Mouse (Mus musculus) layer of hippocampus, postnatal 36 days (tissue): Measurements from ENCODE around the gene Chd5. TPM values are rescaled to one million over a fixed set of nuclear protein-coding genes. Genes with fewer than 3 reads are reported as not detected.
A peak's percentile ranks its signal among the peaks of the same experiment; 100 is the strongest.

Experiments
- DNase-seq, 2 experiments: peaks; one replicate each; pipeline ENCODE4 v3.0.0; 2022
- total RNA-seq, 2 experiments: library from RNA; stranded (reverse); gene quantifications; 2 replicates each; pipeline ENCODE4 v1.2.3; 2021

Chd5 gene
- total RNA-seq: 100 to 1,000 TPM; 124 to 130 TPM

- peak; percentile 61 to 67 for DNase-seq
Observed at GRCm38 (mm10) chr4:152338419-152339292, at the start of gene Chd5. Chd5 (plus strand) TSS chr4:152338651.

- no peak for DNase-seq
Observed at GRCm38 (mm10) chr4:152290385-152290784, 48.1 kb upstream of the Chd5 start.

- DNase-seq: no peak
Observed at GRCm38 (mm10) chr4:152290991-152291390, 47.5 kb upstream of the Chd5 start.

GRCm38 (mm10) chr4:152291562-152291961 is 46.9 kb upstream of the Chd5 start, which contains the start of gene Hes3:
Hes3 (minus strand) TSS chr4:152291662.
- no peak for DNase-seq

GRCm38 (mm10) chr4:152292102-152292765 is 46.2 kb upstream of the Chd5 start:
- no peak for DNase-seq

GRCm38 (mm10) chr4:152294188-152294929 is 44.1 kb upstream of the Chd5 start:
- DNase-seq: no peak

- DNase-seq: no peak
Observed at GRCm38 (mm10) chr4:152295916-152296315, 42.5 kb upstream of the Chd5 start.

GRCm38 (mm10) chr4:152296371-152296770 is 42.1 kb upstream of the Chd5 start:
- no peak for DNase-seq

GRCm38 (mm10) chr4:152296874-152297861 is 41.3 kb upstream of the Chd5 start, which contains the start of gene Icmt:
Icmt (plus strand) TSS chr4:152297227.
- DNase-seq: peak; percentile 99

GRCm38 (mm10) chr4:152298836-152299235 is 39.6 kb upstream of the Chd5 start:
- no peak for DNase-seq

GRCm38 (mm10) chr4:152300375-152300774 is 38.1 kb upstream of the Chd5 start:
- no peak for DNase-seq

GRCm38 (mm10) chr4:152302012-152302411 is 36.4 kb upstream of the Chd5 start:
- no peak for DNase-seq

GRCm38 (mm10) chr4:152303172-152303571 is 35.3 kb upstream of the Chd5 start:
- no peak for DNase-seq

GRCm38 (mm10) chr4:152304685-152305084 is 33.8 kb upstream of the Chd5 start:
- no peak for DNase-seq

- DNase-seq: no peak
Observed at GRCm38 (mm10) chr4:152305991-152306390, 32.5 kb upstream of the Chd5 start.

- DNase-seq: no peak
Observed at GRCm38 (mm10) chr4:152307542-152307941, 30.9 kb upstream of the Chd5 start.

GRCm38 (mm10) chr4:152312186-152312585 is 26.3 kb upstream of the Chd5 start:
- DNase-seq: no peak

GRCm38 (mm10) chr4:152313211-152313632 is 25.2 kb upstream of the Chd5 start:
- no peak for DNase-seq

- no peak for DNase-seq
Observed at GRCm38 (mm10) chr4:152313934-152314333, 24.5 kb upstream of the Chd5 start.

- DNase-seq: no peak
Observed at GRCm38 (mm10) chr4:152315498-152316213, 22.8 kb upstream of the Chd5 start.

- DNase-seq: no peak
Observed at GRCm38 (mm10) chr4:152317631-152318033, 20.8 kb upstream of the Chd5 start.
